Mouse (Mus musculus): Measurements from ENCODE around the gene Efcab1.
A peak's percentile ranks its signal among the peaks of the same experiment; 100 is the strongest.
"Not testable (repeated sequence)": the region's sequence is repeated elsewhere in the genome, so short reads cannot be mapped to it uniquely, and the experiment has no call there.

The Efcab1 gene

DNA sequence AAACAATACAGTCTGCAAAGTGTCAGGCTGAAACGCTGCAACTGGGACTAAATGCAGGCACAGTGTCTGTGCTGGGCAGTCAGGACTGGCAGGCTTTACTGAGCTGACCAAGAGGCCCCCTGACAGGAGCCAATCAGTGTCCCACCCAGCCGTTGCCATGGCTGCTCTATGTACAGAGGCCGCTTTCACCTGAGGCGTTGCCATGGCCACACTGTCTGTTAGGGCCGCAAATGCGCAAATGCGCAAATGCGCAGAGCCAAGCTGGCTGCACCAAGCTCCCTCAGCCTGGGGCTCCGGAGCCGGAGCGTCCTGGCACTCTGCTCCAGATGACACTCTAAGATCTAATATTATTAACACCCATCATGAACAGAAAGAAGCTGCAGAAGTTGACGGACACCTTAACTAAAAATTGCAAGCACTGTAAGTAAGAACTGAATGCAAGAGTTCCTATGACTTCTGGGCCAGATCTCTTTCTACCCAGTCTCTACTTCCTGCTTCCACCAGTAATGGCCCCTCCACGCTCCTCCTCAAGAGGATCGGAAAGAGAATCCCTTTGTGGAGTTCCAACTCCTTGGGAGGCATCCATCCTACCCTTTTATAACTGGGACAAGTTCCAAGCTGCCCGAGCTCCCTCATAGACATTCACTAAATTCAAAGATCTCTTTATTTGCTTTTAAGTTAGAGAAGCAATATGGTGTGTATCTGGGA is at the start of gene Efcab1:
Gene Efcab1, plus strand, starts transcription at position 214 of the 708 bp plus-strand sequence.
- DNase-seq (ENCODE audit: low read depth, low spot score) = peak; percentile 78

DNA sequence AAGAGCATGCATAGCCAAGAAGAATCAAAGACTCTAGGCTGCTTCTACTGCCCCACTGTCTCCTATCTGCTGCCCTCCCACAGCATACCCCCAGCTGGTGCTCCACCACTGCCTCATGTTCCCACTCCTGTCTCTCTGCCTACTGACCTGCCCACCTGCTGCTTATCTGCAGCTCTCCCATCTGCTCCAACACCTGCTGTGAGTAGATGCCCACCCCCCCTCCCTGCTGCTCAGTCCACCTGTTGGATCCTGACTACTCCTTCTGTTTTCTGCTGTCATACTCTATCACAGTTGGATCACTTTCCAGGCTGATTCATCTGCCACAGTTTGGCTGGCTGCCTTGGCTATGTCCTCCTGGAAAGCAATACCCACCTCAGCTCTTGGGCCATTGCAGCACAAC is 47.0 kb upstream of the Efcab1 start:
- DNase-seq (ENCODE audit: low read depth, low spot score) = no peak

DNA sequence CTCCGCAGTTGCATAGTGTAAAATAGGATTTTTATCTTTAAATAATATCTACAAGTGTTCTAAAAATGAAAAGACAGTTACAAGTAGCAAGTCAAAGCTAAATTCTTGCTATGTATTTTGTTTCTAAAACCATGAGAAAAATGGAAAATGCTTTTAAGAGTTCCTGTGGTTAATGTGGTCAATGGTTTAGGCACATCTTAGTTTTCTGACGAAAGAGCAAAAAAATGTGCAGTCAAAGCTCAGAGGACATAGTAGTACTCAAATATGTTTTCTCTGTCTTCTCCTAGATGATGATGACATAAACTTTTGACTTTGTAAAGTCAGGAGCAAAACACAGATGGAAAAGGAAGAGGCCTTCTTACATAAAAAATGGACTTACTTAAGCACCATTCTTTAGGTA is 21.5 kb upstream of the Efcab1 start:
- DNase-seq (ENCODE audit: low read depth, low spot score) = no peak

DNA sequence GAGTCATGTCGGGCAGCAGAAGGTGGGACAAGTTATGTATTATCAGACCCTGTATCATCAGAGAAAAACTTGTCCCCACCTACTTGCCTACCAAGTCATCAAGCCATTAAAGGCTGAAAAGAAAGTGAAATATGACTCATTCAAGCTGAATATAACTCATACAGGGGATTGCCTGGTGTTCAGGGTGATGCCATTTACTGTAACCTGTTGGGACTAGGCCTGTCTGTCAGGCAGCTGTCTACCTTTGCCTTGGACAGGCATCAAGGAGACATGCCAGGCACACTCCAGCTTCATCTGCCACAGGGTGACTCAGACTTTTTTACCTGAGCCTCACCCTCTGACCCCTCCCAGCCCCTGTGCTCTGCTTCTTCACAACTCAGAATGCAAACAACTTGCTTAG is 21.0 kb upstream of the Efcab1 start:
- DNase-seq (ENCODE audit: low read depth, low spot score) = no peak

DNA sequence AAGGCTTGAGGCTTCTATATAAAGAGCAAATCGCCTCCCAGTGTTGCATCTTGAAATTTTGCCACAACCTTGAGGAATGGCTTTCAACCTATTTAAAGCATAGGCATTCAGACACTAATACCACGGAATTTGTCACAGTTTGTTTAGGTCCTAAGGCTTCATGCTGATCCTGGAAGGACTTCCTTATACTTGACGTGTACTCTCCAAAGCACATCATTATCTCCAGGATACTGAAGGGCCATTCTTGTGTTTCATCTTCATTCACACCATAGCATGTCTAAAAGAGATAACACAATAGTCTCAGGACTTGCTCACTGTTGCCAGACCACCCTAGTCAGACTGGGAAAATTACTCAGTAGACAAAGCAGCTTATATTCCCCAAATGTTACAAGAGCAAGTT is 13.9 kb upstream of the Efcab1 start:
- DNase-seq (ENCODE audit: low read depth, low spot score) = no peak

DNA sequence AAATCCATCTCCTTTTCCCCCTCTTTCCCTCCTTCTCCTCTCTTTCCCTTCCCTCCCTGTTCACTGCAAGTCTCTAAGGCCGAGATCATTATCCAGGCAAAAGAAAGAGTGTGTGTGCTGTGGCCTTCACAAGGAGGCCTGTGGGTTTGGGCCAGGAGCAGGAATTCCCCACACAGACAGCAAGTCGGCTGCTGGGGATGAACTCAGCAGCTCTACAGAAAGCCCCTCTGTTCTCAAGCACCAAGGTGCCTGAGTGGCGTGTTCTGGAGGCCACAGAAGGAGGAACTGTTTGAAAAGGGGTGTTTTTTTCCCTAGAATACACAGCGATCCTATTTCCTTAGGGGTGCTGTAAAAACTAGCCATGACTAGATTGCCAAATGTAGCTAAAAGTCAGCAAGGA is 12.5 kb upstream of the Efcab1 start:
- no peak for DNase-seq (ENCODE audit: low read depth, low spot score)

DNA sequence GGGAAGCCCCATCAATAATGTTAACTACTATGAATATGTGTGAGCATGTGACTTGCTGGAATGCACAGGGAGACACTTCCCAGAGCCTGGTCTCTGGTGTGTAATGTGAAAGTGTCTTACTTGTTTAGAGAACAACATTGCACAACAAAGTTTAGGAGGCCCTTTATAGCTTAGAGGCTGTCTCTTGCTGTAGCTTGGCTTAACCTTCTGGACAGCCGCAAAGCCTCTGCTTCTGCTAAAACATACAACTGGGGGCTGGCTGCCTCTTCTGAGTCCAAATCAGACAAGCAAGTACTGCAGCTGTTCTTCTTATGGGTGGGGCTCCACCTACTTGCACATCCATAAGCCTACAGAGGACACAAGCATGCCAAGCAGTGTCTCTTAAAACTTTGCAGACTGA is 11.7 kb upstream of the Efcab1 start:
- no peak for DNase-seq (ENCODE audit: low read depth, low spot score)

DNA sequence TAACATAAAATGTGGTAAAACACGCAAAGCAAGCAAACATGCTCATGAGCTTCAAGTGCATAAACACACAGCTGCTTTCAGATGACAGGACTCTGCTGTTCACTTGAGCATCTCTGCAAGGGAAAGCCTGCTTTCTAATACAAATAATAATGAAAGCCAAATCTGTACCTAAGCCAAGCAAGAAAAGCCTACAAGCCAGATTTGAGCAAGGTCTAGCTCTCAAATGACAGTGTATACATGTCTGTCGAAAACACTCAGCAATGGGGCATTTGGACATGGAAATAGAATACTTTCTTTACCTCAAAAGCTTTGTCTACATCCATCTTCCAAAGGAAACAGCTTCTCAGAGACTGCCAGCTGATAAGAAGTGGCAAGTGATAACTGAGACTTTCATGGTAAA is 10.9 kb upstream of the Efcab1 start:
- no peak for DNase-seq (ENCODE audit: low read depth, low spot score)

DNA sequence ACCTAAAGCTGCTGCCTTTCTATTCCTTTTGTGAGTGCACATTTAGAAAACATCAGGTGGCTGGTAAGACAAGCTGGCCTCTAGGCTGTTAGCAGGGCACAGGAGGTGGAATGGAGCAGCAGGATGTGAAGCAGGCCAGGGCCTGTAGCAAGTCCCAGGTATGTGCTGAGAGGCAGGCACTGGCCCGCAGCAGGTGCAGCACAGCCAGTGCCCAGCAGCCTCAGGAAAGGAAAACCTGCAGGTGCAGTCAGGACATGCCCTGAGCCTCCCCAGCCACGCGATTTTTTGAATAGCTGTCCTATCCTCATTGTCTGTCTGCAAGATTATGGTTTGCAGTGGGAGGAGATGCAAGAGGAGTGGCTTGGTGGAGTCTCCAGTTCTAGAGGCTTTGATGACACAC is 24.3 kb downstream of the Efcab1 start:
- not testable (repeated sequence) for DNase-seq (ENCODE audit: low read depth, low spot score)

DNA sequence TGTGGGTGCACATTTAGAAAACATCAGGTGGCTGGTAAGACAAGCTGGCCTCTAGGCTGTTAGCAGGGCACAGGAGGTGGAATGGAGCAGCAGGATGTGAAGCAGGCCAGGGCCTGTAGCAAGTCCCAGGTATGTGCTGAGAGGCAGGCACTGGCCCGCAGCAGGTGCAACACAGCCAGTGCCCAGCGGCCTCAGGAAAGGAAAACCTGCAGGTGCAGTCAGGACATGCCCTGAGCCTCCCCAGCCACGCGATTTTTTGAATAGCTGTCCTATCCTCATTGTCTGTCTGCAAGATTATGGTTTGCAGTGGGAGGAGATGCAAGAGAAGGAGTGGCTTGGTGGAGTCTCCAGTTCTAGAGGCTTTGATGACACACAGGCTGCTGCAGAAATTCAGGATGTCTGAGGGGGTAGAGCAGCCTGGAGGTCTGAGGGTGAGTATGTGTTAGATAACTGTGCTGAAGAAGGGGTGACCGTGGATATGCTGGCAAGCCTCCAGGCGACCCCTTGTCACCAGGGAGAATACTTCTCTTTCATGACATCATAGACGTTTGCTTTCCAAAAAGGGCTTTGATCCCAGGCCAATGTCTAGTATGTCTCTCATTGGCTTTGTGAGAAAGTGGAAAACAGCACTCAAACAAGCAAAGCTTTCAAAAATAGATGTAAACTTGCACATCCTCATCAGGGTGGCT is 30.2 kb downstream of the Efcab1 start:
- DNase-seq (ENCODE audit: low read depth, low spot score) = not testable (repeated sequence)

DNA sequence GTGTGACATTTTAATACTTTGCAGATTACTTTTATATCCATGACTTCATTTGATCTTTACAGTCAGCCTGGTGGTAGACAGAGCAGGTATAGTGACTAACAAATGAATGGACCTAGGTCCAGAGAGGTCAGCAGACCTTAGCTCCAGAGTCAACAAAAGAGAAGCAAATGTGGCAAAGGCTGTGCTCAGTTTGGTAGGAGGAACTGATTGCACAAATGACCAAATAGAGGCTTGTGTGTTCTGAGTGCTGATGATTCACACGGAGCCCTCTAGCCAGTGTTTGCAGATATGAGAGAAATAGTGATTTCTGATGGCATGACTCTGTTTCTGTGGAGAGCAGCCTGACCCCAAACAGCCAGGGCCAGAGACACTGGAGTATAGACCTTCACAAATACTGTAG is 33.1 kb downstream of the Efcab1 start:
- DNase-seq (ENCODE audit: low read depth, low spot score) = no peak

DNA sequence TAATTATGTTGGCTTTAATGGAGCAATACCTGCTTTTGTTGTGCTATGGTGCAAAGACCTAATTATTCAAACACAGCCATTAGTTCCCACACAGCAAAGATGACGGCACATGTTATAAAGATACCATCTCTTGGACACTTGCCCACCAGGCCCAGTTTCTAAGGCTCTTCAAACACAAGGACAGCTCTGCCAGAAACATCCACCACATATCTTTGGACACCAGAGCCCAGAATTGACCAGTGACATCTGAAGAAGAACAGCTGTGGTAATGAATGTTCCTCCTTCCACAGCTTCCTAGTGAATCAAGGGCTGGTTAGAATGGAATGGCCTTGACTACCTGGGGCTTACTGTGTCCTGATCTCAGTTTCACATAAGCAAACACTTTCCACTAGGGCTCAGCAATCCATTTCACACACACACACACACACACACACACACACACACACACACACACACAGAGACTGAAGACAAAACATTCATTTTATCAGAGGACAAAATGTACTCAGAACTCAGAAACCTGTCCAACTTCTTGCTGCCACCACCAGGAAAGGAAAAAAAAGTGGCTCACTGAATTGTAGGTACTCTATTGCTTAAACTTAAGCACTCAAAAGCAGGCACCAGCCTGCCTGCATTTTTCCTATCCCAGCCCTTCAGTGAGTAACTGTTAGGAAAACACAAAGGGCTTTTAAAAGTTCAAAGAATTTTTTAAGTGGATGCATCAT is 33.7 kb downstream of the Efcab1 start:
- no peak for DNase-seq (ENCODE audit: low read depth, low spot score)

DNA sequence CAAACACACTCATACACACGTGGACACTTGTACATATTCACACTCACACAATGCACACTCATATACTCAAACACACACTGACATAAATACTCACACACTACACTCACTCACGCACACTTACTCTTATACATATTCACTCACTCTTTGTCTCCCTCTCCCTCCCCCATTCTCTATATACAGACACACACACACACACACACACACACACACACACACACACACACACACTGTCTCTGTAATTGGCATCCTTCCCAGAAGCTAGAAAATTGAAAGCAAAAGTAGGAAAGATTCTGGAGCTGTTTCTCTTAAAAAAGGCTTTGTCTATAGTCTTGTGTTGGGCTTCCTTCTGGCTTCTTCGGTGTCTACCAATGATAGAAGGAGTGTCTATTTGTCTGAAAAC is 34.5 kb downstream of the Efcab1 start:
- DNase-seq (ENCODE audit: low read depth, low spot score) = no peak

DNA sequence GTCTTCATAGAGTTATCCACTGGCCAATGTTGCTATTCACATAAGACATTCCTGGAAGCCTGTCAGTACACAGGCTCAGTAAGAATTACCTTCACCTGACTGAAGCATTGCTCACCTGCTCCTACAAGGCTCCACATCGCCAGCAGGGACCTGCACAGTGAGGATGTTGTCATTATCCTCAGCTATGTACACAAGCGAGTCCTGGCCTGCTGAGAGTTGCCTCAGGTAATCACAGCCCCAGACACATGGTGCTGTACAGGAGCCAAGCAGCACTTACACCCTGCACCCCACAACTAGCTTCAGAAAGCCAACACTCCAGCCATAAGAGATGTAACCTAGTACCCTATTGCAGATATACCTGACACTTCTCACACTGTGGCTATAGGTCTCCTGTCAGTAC is 37.1 kb downstream of the Efcab1 start:
- DNase-seq (ENCODE audit: low read depth, low spot score) = no peak

DNA sequence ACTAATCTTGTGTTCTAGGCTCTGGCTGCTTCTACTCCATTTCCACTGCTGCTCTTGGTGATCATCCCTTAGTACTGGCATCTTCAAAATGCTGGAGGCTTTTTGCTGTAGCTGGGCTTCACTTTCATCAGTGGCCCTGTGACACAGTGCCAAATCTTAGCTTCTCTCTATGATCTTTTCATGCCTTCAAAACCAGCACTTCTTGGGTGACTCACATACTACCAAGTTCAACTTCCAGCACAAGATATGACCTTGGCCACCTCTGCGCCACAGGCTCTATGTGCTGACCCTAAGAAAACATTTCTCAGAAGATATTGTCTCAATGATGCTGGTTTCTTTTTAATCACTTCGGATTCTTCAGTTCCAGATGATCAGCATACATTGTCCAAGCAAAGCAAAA is 41.2 kb downstream of the Efcab1 start:
- DNase-seq (ENCODE audit: low read depth, low spot score) = not testable (repeated sequence)

DNA sequence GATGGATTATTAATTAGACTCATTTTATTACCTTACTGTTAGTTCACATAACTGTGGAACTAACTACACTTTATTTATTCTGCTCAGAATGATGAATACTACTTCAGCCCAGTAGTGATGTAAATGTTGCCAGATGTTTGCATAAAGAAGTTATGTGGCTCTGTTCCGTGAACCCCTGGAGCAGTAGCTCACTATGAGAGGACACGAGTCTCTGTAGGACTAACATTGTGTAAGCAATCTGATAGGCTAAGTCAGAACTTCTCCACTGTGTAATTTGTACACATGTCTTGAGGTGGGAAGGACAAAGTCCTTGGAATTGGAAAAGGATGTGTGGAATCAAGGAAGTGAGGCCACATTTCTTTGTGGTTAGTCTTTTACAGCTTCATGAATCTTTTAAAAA is 45.5 kb downstream of the Efcab1 start:
- DNase-seq (ENCODE audit: low read depth, low spot score) = peak; percentile 6

DNA sequence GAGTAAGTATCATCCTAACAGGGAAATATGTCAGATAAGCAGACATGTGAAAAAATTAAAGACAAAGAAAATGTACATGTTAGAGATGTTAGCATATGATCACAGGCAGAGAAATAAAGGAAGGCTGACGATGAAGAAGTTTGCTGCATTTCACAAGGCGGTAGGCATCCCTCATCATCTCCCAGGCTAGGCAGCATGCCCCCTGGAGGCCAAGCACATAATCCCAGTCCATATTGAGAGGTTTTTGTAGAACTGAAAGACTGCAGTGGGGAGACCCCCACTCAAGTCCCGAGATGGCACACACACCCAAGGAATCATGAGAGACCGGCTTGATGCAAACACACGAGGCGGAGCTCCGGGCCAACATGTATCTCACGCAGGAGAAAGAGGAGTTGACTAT is 53.3 kb downstream of the Efcab1 start:
- no peak for DNase-seq (ENCODE audit: low read depth, low spot score)

DNA sequence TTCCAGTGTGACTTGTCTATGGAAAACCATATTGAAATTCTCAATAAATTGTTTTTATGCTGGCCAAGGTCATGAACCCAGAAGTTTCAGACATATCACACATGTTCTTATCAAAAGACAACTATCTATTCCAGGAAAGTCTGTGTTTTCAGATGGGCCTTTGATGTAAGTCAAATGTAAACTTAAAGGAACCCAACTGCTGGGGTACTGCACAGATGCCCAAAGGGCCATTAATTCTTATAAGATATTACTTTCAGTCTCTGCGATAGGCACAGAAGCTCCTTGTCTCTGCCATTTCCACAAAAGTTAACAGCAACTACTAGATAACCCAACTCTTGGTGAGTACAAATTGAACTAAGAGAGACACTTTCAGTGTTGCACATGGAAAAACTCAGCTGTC is 67.3 kb downstream of the Efcab1 start:
- DNase-seq (ENCODE audit: low read depth, low spot score) = no peak

DNA sequence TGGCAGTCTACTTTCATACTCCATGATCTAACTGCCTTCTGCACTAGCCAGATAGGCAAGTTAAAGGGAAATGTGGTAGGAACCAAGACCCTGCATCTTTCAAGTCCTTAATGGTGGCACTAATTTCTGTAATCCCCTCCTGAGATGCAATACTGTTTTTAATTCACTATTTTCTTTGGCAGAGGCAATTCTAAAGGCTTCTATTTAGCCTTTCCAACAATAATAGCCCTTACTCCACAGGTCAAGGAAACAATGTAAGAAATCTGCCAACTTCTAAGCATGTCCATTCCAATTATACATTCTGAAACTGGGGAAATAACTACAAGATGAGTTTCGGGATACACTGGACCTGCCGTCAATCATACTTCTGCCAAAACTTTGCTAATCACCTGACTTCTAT is 72.8 kb downstream of the Efcab1 start:
- DNase-seq (ENCODE audit: low read depth, low spot score) = no peak

DNA sequence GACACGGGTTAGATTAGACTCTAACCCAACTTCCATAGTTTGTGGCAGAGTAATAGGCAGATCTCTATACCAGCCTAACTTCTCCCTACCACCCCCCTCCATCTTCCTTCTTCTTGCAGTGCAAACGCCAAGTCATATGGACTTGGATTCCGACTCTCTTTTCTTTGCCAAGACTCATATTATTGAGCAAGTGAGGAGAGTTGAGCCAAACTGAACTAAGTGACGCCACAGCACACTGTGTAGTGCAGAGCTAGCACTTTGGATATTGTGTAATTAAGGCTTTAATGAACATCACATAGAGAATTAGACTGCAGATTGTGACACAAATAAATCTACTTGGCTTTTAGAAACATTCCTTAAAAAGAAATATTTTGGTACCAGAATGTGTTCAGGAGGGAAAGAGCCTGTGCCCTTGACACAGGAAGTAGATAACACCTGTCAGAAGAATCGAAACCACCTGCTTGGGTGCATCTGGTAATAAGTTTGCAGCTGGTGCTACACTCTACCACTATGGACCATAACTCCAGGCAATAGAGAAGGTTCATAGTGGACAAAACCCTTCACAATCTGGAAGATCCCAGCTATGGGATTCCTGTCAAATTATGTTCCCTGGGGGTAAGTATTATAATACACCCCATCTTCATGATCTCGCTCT is 83.3 kb downstream of the Efcab1 start:
- DNase-seq (ENCODE audit: low read depth, low spot score) = no peak

DNA sequence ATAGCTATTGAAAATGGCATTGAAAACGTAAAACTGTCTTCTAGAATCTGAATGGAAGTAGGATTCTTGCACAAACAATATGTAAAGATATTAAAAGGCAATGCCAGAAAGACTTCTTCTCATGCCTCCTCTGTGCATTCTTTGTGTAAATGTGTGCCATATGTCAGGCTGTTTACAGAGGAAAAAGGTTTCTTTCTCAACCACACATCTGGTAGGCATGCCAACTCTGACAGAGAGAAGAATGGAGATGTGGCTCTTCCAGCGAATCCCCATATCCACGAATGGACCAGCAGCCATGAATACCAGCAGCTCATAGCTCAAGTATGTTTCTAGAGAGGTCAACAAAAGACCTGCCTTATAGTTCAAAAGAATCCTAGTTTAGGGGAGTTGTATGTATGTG is 84.6 kb downstream of the Efcab1 start:
- no peak for DNase-seq (ENCODE audit: low read depth, low spot score)

DNA sequence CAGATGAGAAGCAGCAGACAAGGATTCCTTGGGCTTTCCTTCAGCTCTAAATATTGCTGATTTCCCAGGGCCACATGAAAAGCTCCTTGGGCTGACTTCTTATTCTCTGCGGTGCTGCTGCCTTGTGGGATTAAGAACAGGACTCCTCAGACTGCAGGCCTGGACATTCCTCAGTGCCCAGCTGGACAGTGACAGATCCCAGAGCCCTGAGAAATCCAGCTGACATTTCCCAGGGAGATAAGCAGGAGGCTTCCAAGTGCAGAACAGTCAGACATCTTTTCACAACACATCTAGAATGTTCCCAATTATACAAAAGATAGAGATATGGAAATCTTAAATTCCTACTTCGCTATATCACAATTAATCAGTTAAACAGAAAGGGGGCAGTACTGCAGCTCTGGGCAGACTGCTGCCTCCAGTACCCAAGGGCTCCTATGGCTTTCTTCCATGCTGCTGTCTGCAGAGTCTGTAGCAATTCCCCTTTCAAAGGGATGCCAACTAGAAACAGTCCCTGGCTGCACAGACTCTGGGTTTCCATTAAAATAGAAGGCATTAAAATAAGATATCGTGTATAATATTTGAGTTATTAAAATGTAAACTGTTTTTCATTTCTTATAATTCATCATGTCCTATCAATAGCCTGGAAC is 86.2 kb downstream of the Efcab1 start:
- peak; percentile 41 for DNase-seq (ENCODE audit: low read depth, low spot score)

Data from mesoderm, embryonic 11.5 days (tissue).